Mouse (Mus musculus) cerebellum, adult 11 months (tissue): ENCODE measurements around the gene Prim1.
A peak's percentile ranks its signal among the peaks of the same experiment; 100 is the strongest.

Experiments used
- DNase-seq: peaks from one replicate; pipeline ENCODE4 v3.0.0; 2022

The Prim1 gene

GRCm38 (mm10) chr10:128015068-128015934, at the start of gene Prim1:
Gene Prim1, plus strand, starts transcription at chr10:128015168.
- DNase-seq, result peak; percentile 78

DNA sequence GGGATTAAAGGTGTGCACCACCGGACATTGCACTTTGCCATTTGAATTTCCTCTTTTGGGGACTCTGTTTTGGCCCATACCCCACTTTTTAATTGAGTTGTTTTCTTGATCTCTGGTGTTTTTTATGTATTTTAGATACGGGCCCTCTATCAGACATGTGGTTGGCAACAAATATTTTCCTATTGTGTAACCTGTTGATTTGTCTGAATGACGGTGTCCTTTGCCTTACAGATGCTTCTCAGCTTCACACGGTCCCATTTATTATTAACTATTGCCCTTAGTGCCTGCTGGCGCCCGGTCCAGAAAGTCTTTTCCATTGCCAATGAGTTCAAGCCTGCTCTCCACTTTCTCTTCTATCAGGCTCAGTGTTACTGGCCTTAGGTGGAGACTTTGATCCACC, 48.5 kb upstream of the Prim1 start:
- no peak for DNase-seq

GRCm38 (mm10) chr10:127969820-127970219, 45.1 kb upstream of the Prim1 start:
- DNase-seq, result no peak

DNA sequence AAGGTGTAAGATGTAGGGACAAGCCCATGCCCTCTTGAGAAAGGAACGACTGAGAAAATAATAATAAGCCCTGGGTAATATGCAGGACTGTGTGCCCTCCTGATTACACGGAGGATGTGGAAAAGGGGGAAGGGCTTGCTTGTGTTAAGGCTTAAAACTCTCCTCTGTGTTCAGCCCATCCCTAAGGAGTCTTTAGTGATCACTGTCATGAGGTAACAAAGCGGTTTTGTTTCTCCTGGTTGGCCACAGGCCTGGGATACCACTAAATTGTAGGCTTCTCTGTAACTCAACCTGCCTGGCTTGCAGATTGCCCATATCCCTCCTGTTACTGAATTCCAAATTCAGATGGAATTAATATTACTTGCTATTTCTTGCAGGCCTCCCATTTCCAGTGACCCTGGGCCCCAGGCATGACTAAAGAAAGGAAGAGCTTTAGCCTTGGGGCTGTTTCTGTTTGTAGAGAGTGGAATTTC, 44.6 kb upstream of the Prim1 start:
- no peak for DNase-seq

- no peak for DNase-seq
Observed at GRCm38 (mm10) chr10:127971135-127971534, 43.8 kb upstream of the Prim1 start.

DNA sequence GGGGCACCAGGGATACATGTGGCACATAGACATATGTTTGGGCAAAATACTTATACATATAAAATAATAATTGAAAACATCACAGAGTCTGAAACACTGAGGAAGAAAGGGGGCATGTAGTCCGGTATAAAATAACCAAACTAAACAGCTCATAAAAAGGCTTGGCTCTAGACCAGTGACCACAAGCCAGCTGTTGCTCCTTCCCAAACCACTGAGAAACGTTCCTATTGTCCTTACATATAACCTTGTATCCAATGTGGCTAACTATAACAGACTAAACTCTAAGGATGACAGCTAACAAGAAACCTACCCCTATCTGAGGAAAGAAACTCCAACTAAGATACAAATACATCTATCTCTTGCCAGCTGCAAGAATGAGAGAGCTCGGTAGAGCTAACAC, 40.9 kb upstream of the Prim1 start:
- DNase-seq, result no peak

GRCm38 (mm10) chr10:127975503-127975902, 39.5 kb upstream of the Prim1 start:
- no peak for DNase-seq

DNA sequence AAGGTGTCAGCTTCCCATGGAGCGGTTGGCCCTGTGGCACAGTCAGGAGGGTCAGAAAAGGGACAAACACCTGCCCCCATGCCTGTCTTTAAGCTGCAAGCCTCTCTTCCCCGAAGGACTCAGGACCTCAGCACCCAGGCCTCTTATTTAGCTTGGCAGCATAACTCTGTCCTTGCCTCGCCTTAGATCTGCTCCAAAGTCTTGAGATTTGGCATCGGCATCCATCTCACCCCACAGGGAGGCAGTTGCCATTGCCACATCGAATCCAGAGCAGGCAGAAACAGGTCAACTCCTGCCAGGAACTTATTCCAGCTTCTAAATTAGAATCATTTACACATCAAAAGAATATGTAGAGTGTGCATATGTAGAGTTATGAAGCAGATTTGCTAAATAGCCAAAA, 30.3 kb upstream of the Prim1 start:
- no peak for DNase-seq

GRCm38 (mm10) chr10:127985601-127986000, 29.4 kb upstream of the Prim1 start:
- DNase-seq, result no peak

DNA sequence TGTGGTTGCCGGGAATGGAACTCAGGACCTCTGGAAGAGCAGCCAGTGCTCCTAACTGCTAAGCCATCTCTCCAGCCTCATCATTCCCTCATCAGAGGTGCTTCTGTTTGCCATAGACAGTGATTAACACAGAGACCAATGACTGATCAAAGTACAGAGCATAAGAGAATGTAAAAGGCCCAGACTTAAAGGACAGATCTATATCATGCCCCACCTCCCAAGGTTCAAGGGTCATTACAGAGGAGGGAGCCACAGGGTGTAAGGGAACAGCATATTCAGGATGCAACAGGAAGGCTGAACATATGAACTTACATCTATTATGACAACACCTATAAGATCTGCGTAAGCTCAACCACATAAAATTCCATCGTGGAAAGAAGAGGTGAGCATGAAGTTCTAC, 18.3 kb upstream of the Prim1 start:
- no peak for DNase-seq

DNA sequence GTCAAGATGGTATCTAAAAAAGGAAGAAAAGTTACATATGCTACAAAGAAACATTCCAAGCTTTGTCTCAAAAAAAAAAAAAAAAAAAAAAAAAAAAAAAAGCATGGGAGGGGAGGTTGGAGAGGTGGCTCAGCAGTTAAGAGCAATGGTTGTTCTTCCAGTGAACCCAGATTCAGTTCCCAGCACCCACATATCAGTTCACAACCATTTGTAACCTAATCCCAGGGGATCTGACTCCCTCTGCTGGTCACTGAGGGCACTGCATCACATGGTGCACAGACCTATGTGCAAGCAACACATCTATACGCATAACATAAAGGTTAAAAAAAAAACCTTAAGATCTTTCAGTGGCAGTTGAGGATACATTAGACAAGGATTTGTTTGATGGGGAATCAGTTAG, 16.7 kb upstream of the Prim1 start:
- no peak for DNase-seq

GRCm38 (mm10) chr10:128003281-128003801, 11.6 kb upstream of the Prim1 start:
- DNase-seq, result no peak

DNA sequence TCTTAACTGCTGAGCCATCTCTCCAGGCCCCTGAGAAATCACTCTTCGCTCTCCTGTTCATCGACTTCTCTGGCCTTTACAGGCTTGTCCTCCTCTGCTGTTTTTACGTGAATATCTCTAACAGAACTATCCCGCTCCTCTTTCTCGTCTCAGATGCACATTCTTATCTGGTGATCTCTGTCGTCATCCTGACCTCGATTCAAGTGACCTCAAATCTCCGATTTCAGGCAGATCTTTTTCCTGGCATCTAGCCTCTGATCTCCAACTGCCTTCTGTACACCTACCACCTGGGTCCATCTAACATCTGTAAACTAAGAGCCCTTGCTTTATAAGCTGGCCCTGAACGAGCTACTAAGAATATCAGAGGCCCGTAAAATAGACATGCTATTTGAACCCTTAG, 10.1 kb upstream of the Prim1 start:
- DNase-seq, result no peak

DNA sequence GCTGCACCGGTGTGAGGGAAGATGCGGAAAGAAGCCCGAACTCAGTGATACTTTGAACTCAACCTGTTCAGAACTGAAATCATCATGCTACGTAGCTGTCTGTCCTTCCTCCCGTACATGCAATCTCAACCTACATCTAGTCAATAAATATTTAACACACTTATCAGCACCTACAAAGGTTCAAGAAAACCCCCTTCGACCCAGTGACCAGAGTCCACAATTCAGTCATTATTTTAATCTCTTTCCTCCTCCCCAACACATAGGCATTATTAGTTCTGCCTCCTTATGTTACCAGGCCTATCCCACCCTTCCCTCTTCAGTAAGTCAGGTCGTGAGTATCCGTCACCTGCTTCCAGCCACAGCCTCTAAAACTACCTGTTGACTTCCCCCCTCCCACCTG, 9.5 kb upstream of the Prim1 start:
- no peak for DNase-seq

DNA sequence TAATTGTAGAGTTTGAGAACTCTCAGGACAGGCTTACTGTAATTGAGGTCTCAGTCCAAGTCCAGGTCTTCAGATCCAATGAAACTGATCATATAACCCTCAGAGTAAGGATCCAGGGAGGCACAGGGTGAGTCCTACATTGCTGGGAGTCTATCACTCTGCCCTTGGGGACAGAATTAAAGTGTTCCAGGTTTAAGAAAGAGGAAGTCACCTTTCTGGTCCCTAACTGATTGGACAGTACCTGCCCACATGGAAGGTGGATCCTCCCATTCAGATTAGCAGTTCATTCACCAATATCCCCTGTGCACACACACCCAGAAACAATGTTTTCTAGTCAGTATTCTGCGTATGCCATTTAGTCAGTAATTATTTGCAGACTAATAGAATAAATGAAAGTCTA, 7.5 kb upstream of the Prim1 start, which contains the start of gene Hsd17b6:
Gene Hsd17b6, minus strand, starts transcription at position 166 of the 400 bp plus-strand sequence.
- no peak for DNase-seq

- peak; percentile 61 for DNase-seq
Observed at GRCm38 (mm10) chr10:128008207-128008889, 6.6 kb upstream of the Prim1 start.

DNA sequence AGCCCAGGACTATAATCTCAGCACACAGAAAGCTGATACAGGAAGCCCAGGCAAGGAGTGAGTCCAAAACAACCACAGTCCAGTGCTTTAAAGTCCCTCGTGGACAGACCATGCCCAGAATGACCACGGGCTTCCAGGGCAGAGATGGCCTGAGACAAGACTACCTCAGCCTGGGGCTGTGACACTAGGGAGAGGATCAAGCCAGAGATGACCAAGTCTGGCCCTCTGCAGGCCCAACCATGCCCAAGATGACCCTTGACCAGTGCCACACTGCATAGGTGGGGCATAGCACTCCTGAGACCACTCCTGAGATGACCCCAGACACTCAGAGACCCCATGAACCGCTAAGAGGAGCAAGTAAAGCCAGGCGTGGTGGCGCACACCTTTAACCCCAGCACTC, 5.2 kb upstream of the Prim1 start:
- no peak for DNase-seq

- no peak for DNase-seq
Observed at GRCm38 (mm10) chr10:128022196-128022595, 7.2 kb downstream of the Prim1 start.

- DNase-seq, result no peak
Observed at GRCm38 (mm10) chr10:128023496-128023895, 8.5 kb downstream of the Prim1 start.

DNA sequence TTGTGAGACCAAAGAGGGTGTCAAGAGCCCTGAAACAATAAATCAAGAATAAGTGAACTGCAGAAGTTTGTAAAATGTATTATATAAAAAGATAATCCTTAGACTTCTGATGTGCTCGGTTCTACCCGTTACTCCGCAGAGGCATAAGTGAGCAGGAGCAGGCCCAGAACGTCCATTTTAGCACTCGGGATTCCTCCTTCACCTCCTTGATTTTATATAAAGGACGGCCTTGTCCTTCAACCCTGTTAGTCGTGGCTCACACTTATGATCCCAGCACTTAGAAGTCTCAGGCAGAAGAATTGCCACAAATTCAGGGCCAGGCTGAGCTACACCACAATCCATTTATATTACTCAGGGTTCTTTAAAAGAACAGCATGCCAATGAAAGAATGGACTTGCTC, 15.0 kb downstream of the Prim1 start:
- DNase-seq, result no peak

DNA sequence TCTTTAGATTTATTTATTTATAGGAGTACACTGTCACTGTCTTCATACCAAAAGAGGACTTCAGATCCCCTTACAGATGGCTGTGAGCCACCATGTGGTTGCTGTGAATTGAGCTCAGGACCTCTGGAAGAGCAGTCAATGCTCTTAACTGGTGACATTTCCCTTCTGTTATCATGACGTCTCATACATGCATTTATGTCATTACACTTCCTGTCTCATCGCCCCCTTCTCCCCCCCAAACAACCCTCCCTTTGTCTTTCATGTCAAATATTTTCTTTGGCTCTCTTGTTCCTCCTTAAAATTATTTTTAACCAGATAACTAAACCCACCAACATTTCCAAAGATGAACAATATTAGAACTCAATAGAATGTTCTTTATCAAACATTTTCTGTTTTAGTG, 15.9 kb downstream of the Prim1 start:
- DNase-seq, result no peak

GRCm38 (mm10) chr10:128036746-128037425, 21.9 kb downstream of the Prim1 start:
- DNase-seq, result no peak

- no peak for DNase-seq
Observed at GRCm38 (mm10) chr10:128037921-128038320, 23.0 kb downstream of the Prim1 start.
